Mouse (Mus musculus) kidney, adult 2 months (tissue): ENCODE measurements at regions not wholly inside any gene's neighbourhood (a gene's known extent, or its start where the extent isn't known, plus 50 kb on each side); places are given as distances from the start of the nearest gene placed in this dataset.

Source experiments
- DNase-seq: peaks from one replicate; pipeline ENCODE4 v3.0.0; 2021
- H3K27ac ChIP-seq: fragments of 200-500 bp; 2 replicates; pipeline ENCODE4 v1.5.1; 2012; ENCODE audit warnings: low read depth, low read length, control low read depth, inconsistent platforms; ENCODE audit not compliant: insufficient read depth
- H3K27me3 ChIP-seq: fragments of 200-500 bp; replicated peaks from 2 replicates; pipeline ENCODE4 v1.6.1; 2012; ENCODE audit warnings: mild to moderate bottlenecking, moderate library complexity, low read length, inconsistent platforms; ENCODE audit not compliant: control insufficient read depth, insufficient read depth
- H3K36me3 ChIP-seq: fragments of 200-500 bp; 2 replicates; pipeline ENCODE4 v1.6.1; 2012; ENCODE audit warnings: mild to moderate bottlenecking, moderate library complexity, low read length, inconsistent platforms; ENCODE audit not compliant: control insufficient read depth, insufficient read depth
- H3K4me1 ChIP-seq: fragments of 200-500 bp; 2 replicates; pipeline ENCODE4 v1.6.1; 2011; ENCODE audit warnings: low read length; ENCODE audit not compliant: control insufficient read depth, insufficient read depth
- H3K4me3 ChIP-seq: fragments of 200-500 bp; 2 replicates; pipeline ENCODE4 v1.5.1; 2011; ENCODE audit warnings: mild to moderate bottlenecking, low read depth, low read length, control low read depth; ENCODE audit not compliant: insufficient read depth
- CTCF ChIP-seq: fragments of 200-500 bp; conservative IDR thresholded peaks from 2 replicates; pipeline ENCODE4 v1.5.1; 2011; ENCODE audit warnings: low read depth, mild to moderate bottlenecking, control low read depth, low read length, moderate library complexity, mixed read lengths; ENCODE audit not compliant: insufficient read depth, insufficient read length
- POLR2A ChIP-seq: fragments of 200-500 bp; IDR thresholded peaks from one replicate; pipeline ENCODE4 v1.6.1; 2011; ENCODE audit warnings: low read depth, low read length, control low read depth
- WGBS: fragments of 180-500 bp; shearing (Covaris S2); methylation state at CpG from one replicate; pipeline ENCODE4 v1.1.7; 2018; 5-methylcytosine and 5-hydroxymethylcytosine counted together

DNA sequence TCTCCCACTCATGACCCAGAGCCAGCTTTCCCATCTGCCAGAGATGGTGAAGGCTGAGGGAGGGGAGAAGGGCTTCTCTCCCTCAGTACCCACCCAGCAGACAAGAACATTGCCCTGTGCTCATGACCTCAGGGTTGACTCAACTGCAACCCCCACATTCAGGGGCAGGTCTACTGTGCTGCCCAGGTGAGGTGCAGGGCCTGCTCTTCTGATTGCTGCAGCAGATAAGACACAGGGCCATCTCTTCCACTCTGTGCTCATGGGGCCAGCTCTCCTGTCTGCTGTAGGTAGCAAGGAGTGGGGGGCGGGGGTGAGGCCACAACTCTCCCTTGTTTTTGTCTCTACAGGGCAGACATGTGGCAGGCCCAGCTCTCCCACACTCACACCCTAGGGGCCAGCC lies 84.1 kb upstream of the Xpo1 start:
- H3K4me1 ChIP-seq = no peaks in the 10 kb centered on the region
- TF ChIP-seq CTCF (no peak), POLR2A (no peak)
- no peaks in the 10 kb centered on the region for H3K36me3 ChIP-seq
- no peak overlapping the region for H3K4me3 ChIP-seq
- DNase-seq = no peak
- H3K27me3 ChIP-seq = no peaks in the 10 kb centered on the region
- no peak overlapping the region for H3K27ac ChIP-seq
- WGBS = 94% methylated on average over 1 of the region's 1 CpGs

DNA sequence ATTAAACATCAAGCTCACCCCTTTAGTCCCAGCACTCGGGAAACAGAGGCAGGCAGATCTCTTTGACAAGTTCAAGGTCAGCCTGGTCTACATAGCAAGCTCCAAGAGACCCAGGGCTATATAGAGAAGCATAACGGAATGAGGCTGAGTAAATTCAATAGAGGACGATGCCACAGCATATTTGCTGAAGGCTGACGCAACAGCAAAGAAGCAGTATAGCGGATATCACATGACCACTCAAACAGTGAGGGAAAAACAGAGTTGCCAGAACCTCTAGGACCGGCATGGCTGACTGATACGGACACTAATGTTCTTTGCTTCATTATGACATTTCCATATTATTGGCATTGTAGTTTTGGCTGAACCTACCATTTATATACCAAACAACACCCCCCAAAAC lies 74.2 kb upstream of the Xpo1 start:
- WGBS = 88% methylated on average over 7 of the region's 7 CpGs
- no peaks in the 10 kb centered on the region for H3K4me1 ChIP-seq
- no peak for TF ChIP-seq CTCF
- TF ChIP-seq POLR2A = no peak

DNA sequence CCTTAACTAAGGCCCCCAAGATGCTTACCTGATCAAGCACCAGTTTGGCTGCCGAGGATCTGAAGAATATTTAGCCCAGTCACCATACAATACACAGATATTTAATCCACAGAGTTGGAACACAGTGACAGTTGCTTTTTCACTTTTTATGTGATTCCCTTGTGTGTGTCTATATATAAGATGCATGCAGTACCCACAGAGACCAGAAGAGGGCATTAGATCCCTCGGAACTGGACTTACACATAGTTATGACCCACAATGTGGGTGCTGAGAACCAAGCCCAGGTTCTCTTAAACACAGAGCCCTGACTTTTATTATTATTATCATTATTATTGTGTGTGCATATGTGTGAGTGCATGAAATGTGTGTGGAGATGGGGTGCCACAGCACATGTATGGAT lies 70.6 kb upstream of the Xpo1 start:
- no peaks in the 10 kb centered on the region for H3K36me3 ChIP-seq
- no peak for DNase-seq
- no peak overlapping the region for H3K4me3 ChIP-seq
- no peaks in the 10 kb centered on the region for H3K27me3 ChIP-seq
- no peak overlapping the region for H3K27ac ChIP-seq
- TF ChIP-seq POLR2A (no peak), CTCF (no peak)
- H3K4me1 ChIP-seq = no peaks in the 10 kb centered on the region
- 96% methylated on average over 2 of the region's 2 CpGs for WGBS

More for the DNA sequence above, 74.2 kb upstream of the Xpo1 start:
- no peak for DNase-seq
- no peaks in the 10 kb centered on the region for H3K36me3 ChIP-seq
- no peak overlapping the region for H3K4me3 ChIP-seq
- H3K27me3 ChIP-seq = no peaks in the 10 kb centered on the region
- no peak overlapping the region for H3K27ac ChIP-seq

DNA sequence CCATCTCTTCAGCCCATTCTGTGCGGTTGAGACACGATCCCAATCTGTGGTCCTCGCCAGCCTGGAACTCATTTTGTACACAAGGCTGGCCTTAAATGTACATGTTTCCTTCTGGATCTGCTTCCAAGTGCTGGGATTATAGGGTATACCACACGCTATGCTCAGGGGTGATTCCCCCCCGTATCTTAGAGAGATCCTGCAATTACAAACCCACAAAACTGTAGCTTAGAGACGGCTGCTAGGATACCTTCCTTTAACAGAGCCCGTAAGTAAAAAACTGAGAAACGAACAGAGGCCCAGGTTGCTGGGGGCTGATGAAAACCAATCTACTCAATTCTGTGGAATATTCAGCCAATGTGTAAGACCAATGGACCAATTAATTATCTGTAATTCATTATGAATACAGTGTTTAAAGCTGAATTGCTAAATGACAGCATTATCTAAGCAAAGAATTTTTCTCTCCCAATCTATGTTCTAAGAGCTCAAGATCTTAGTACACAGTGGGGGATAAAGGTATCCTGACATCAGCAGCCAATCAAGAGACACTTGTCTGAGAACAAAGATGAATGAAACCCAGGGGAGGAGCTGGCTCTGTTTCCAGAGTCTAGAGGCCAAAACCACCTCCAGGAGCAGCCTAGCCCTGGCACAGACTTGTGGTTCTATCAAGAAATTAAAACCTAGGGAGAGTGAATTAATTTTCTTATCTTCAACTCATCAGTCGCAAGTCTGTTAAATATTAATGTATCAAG lies 54.0 kb upstream of the Xpo1 start:
- no peak for DNase-seq
- Histone ChIP-seq H3K27me3 (no peaks in the 10 kb centered on the region), H3K4me3 (no peak overlapping the region), H3K36me3 (no peaks in the 10 kb centered on the region), H3K27ac (no peak overlapping the region), H3K4me1 (no peaks in the 10 kb centered on the region)
- no peak for TF ChIP-seq CTCF
- TF ChIP-seq POLR2A = no peak
- 84% methylated on average over 9 of the region's 9 CpGs for WGBS

DNA sequence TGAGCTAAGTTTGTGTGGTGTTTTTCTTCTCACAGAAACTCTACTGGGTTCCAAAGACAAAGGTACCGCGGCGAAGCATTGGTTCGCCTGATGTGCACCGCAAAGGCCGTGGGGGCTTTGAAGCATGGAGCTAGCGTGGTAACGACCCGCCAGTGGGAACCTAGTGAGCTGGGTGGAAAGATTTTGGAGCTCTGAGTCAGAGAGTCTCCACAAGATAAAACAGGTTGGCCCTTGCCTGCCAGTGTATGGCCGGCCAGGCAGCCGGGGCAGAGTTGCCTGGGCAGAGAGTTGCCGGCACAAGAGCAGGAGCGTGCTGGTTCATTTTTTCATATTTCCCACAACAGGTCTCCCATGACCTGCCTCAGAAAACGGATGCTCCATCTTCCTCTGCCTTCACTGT lies 52.3 kb upstream of the Xpo1 start:
- no peaks in the 10 kb centered on the region for H3K36me3 ChIP-seq
- no peak for DNase-seq
- H3K4me1 ChIP-seq = no peaks in the 10 kb centered on the region
- H3K4me3 ChIP-seq = no peak overlapping the region
- TF ChIP-seq POLR2A (no peak), CTCF (no peak)
- H3K27me3 ChIP-seq = no peaks in the 10 kb centered on the region
- H3K27ac ChIP-seq = no peak overlapping the region
- WGBS = 87% methylated on average over 14 of the region's 14 CpGs

DNA sequence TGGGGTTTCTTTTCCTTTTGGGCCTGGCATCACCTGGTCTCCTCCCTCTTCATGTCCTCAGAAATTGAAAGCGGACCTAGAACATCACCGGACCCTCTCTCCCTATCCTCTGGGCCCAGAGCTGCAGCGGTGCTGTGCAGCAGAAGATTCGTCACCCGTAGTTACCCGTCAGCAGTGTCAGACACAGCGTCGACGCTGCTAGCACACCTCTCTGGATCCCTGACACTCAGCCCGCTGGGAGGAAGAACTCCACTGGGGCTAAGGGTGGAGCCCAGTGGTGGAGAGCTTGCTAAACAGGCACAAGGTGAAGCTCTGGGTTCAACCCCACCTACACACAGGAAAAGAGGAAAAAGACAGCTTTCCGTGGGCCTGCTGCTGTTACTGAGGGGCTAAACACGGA lies 51.8 kb upstream of the Xpo1 start:
- Histone ChIP-seq H3K27me3 (no peaks in the 10 kb centered on the region), H3K4me3 (no peak overlapping the region), H3K27ac (no peak overlapping the region), H3K4me1 (no peaks in the 10 kb centered on the region), H3K36me3 (no peaks in the 10 kb centered on the region)
- TF ChIP-seq POLR2A = no peak
- TF ChIP-seq CTCF = no peak
- WGBS = 83% methylated on average over 12 of the region's 12 CpGs
- DNase-seq = no peak
